Mouse (Mus musculus): ENCODE results near the gene Derl3. TPM values are rescaled to one million over a fixed set of nuclear protein-coding genes. Genes with fewer than 3 reads are reported as not detected.

The Derl3 gene
- total and polyA plus RNA-seq, 2 experiments from 2014 or later = 0.63 to 1.8 TPM

DNA sequence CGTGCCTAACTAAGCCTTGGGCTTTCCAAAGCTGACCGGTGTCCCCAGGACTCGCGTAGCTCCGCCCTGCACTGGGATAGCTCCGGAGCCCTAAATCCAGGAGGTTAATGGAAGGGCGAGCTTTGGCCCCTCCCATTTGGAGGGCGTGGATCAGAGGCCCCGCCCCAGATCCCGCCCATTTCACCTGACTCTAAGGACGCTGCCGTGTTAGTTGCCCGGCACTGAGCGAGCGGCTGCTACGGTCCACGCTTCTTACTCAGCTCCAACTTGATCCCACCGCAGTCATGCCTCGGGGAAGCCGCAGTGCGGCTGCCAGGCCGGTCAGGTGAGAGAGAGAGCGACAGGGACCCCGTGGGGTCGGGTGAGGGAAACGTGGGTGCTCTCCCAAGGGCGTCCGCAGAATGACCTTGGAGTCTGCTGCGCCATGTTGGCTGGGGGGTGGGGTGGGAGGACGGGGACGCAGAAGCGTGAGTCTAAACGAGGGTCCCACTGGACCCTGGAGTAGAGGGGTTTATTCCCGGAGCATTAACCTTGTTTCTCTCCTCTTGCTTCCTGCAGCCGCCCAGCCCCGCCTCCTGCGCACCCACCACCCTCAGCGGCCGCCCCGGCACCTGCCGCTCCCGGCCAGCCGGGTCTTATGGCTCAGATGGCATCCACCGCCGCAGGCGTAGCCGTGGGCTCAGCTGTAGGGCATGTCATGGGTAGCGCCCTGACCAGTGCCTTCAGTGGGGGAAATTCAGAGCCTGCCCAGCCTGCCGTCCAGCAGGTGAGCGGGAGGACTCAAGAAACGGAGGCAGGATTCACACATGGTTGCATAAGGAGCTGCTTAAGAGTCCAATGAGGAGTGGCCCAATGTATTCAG is 42.7 kb downstream of the Derl3 start, which contains the start of gene Mmp11:
Gene Mmp11 (minus strand): TSS at position 817 of the 862 bp plus-strand sequence.
- ATAC-seq = peak; percentile 70
- H3K4me1 ChIP-seq (ENCODE audit: insufficient read depth, low read length) = peaks cover 11% of the 10 kb centered on the region; the same call in 1 of the 2 replicates
- H3K9ac ChIP-seq (replicated peaks; ENCODE audit: low read length) = peak within 1 kb of the TSS; percentile 68
- WGBS = 3% methylated on average over 48 of the region's 51 CpGs
- no peak for TF ChIP-seq CTCF (IDR thresholded peaks at IDR 0.05; ENCODE audit: low read depth)
- peak within 1 kb of the TSS; percentile 76 for H3K27ac ChIP-seq
- peak within 1 kb of the TSS; percentile 85 for H3K4me2 ChIP-seq (ENCODE audit: low read depth, low read length)
- DNase-seq (ENCODE audit: low spot score) = peak; percentile 85
- no peaks in the 10 kb centered on the region for H3K9me3 ChIP-seq (ENCODE audit: low read length)
- H3K27me3 ChIP-seq (ENCODE audit: insufficient read depth, low read length) = no peaks in the 10 kb centered on the region
- no peaks in the 10 kb centered on the region for H3K36me3 ChIP-seq (ENCODE audit: insufficient read depth, low read length)
- H3K4me3 ChIP-seq (ENCODE audit: low read length) = peak within 1 kb of the TSS; percentile 66

DNA sequence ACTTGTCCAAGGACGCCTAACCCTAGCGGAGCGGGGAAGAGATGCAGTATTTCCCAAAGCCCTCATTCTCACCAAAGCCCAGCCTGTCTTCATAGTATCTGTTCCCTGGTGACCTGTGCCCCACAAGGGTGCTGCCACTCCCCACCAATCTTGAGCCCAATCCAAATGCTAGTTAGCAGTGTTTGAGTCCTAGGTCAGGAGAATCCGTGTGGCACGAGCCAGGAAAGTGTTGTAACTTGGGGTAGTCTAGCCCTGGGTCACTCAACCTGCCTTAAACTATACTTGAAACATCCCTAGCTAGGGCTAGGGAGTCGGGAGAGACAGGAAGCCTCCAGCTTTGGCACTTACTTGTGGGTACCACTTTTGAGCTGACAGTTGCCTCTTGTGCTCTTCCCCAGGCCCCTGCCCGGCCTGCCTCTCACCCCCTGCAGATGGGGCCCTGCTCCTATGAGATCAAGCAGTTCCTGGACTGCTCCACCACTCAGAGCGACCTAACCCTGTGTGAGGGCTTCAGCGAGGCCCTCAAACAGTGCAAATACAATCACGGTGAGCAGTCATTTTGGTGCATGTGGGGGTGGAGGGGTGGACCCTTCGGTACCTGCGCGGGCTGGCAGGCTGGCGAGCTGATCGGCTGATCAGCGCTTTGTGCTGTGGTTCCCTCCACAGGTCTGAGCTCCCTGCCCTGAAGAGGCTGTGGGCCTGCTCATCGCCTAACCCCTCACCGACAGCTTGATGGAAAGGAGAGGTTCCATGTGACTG is 43.9 kb downstream of the Derl3 start:
- no peaks in the 10 kb centered on the region for H3K36me3 ChIP-seq (ENCODE audit: insufficient read depth, low read length)
- H3K4me3 ChIP-seq (ENCODE audit: low read length) = 0 out of 2 replicates have a peak overlapping the region, but pooled peaks have one; percentile 66
- TF ChIP-seq CTCF (IDR thresholded peaks at IDR 0.05; ENCODE audit: low read depth) = no peak
- no peaks in the 10 kb centered on the region for H3K27me3 ChIP-seq (ENCODE audit: insufficient read depth, low read length)
- no peak for ATAC-seq
- WGBS = 46% methylated on average over 18 of the region's 18 CpGs
- no peak overlapping the region for H3K9ac ChIP-seq (replicated peaks; ENCODE audit: low read length)
- H3K4me1 ChIP-seq (ENCODE audit: insufficient read depth, low read length) = peaks cover 10% of the 10 kb centered on the region; the same call in 1 of the 2 replicates
- DNase-seq (ENCODE audit: low spot score) = no peak
- H3K4me2 ChIP-seq (ENCODE audit: low read depth, low read length) = peak overlapping the region; percentile 85
- H3K27ac ChIP-seq = no peak overlapping the region
- no peaks in the 10 kb centered on the region for H3K9me3 ChIP-seq (ENCODE audit: low read length)

DNA sequence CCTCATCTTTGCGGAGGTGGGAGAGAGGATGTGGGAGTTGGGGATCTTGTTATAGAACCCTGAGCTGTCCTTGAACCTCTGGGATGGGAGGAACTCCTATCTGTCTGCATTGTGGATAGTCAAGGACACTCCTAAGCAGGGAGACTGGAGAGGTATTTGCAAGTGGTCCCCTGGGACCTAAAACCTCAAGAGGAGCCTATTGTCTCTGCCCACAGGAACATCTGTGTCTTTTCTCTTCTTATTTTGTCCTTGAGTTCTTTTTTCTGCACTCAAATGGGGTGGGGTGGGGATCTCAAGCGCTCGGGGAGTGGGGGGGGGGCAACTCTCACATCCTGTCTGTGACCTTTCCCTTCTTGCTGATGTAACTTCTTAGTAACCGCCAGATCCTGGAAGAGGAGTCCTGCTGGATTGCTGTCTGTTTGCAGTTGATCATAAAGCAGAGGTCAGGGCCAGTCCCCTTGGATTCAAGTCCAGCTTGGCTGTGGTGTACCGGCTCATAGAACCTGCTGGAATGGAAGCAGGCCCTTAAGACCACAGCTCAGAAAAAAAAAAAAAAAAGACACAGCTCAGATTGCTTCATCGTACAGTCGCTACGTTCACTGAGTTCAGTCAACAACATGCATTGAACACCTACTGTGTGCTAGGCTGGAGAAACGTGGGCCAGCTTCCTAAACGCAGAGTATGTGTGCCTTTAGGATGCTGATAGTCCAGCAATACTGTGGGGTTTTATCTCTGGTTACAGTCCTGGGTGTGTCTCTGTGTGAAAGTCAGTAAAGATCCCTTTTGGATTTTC is 44.8 kb downstream of the Derl3 start:
- WGBS = 46% methylated on average over 10 of the region's 10 CpGs
- Histone ChIP-seq H3K4me2 (ENCODE audit: low read depth, low read length) (peak overlapping the region; percentile 85; the same call in 1 of the 2 replicates), H3K36me3 (ENCODE audit: insufficient read depth, low read length) (no peaks in the 10 kb centered on the region), H3K27me3 (ENCODE audit: insufficient read depth, low read length) (no peaks in the 10 kb centered on the region), H3K9ac (replicated peaks; ENCODE audit: low read length) (no peak overlapping the region), H3K27ac (no peak overlapping the region), H3K9me3 (ENCODE audit: low read length) (no peaks in the 10 kb centered on the region), H3K4me3 (ENCODE audit: low read length) (no peak overlapping the region), H3K4me1 (ENCODE audit: insufficient read depth, low read length) (peaks cover under 1% of the 10 kb centered on the region; the same call in 1 of the 2 replicates)
- ATAC-seq = no peak
- DNase-seq (ENCODE audit: low spot score) = no peak
- no peak for TF ChIP-seq CTCF (IDR thresholded peaks at IDR 0.05; ENCODE audit: low read depth)

DNA sequence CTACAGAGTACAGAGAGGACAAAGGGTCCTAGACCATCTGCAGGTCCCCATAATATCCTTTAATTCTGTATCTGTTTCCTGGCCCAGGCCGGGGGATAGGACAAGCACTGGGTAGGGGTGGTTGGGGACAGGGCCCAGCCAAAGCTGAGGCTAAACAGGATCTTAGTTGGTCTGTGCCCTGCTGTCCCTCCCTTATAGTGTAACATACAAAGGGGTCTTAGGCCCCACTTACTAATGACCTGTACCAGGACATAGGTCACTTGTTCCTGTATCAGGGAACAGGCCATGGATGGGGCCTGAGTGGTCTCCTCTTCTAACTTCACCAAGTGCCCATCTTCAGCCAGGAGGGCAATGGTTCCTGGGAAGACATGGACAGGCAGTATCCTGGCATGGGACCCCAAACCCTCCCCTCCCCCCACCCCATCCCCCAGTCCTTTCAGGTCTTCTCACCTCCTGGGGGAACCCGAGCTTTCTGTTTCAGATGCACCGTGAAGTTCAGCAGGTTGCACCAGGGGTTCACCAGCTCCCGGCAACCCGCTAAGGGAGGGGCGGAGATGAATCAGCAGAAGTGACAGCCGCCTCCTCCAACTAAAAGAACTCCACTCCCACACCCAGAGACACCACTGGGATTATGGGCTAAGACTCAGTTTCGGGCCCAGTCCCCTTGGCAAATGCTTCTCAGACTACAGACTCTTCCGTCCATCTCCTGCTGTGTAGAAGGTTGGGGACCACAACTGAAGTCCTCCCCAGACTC is 46.4 kb downstream of the Derl3 start:
- H3K27ac ChIP-seq = no peak overlapping the region
- H3K4me1 ChIP-seq (ENCODE audit: insufficient read depth, low read length) = peaks cover 5% of the 10 kb centered on the region; the same call in 1 of the 2 replicates
- H3K4me2 ChIP-seq (ENCODE audit: low read depth, low read length) = no peak overlapping the region
- DNase-seq (ENCODE audit: low spot score) (no peak), ATAC-seq (no peak)
- no peaks in the 10 kb centered on the region for H3K27me3 ChIP-seq (ENCODE audit: insufficient read depth, low read length)
- no peak for TF ChIP-seq CTCF (IDR thresholded peaks at IDR 0.05; ENCODE audit: low read depth)
- no peak overlapping the region for H3K9ac ChIP-seq (replicated peaks; ENCODE audit: low read length)
- 43% methylated on average over 9 of the region's 9 CpGs for WGBS
- H3K9me3 ChIP-seq (ENCODE audit: low read length) = no peaks in the 10 kb centered on the region
- no peaks in the 10 kb centered on the region for H3K36me3 ChIP-seq (ENCODE audit: insufficient read depth, low read length)
- no peak overlapping the region for H3K4me3 ChIP-seq (ENCODE audit: low read length)

DNA sequence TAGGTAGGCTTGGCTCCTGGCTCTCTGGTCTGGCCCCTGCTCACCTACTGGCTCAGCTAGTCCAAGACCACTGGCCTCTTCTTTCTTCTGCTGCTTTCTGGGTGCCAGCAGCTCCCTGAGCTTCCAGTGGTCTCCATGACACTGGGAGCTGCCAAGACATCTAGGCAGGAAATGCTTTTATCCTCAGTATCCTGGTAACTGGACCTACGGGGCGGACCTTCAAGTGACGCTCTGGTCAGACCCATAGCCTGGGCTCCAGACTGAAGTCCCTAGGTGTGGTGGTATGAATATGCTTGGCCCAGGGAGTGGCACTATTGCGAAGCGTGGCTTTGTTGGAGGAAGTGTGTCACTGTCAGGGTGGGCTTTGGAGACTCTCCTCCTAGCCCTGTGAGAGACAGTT is 47.3 kb downstream of the Derl3 start, which contains the start of gene Gm867:
Gene Gm867 (minus strand): TSS at position 153 of the 400 bp plus-strand sequence.
- Histone ChIP-seq H3K27me3 (ENCODE audit: insufficient read depth, low read length) (no peaks in the 10 kb centered on the region), H3K36me3 (ENCODE audit: insufficient read depth, low read length) (no peaks in the 10 kb centered on the region), H3K4me3 (ENCODE audit: low read length) (no peak within 1 kb of the TSS), H3K9me3 (ENCODE audit: low read length) (no peaks in the 10 kb centered on the region), H3K4me2 (ENCODE audit: low read depth, low read length) (no peak within 1 kb of the TSS), H3K27ac (no peak within 1 kb of the TSS), H3K9ac (replicated peaks; ENCODE audit: low read length) (no peak within 1 kb of the TSS), H3K4me1 (ENCODE audit: insufficient read depth, low read length) (peaks cover 5% of the 10 kb centered on the region; the same call in 1 of the 2 replicates)
- TF ChIP-seq CTCF (IDR thresholded peaks at IDR 0.05; ENCODE audit: low read depth) = no peak
- ATAC-seq (no peak), DNase-seq (ENCODE audit: low spot score) (no peak)
- WGBS = 57% methylated on average over 5 of the region's 5 CpGs
